Mouse (Mus musculus): ENCODE results near the gene Det1.

DNA sequence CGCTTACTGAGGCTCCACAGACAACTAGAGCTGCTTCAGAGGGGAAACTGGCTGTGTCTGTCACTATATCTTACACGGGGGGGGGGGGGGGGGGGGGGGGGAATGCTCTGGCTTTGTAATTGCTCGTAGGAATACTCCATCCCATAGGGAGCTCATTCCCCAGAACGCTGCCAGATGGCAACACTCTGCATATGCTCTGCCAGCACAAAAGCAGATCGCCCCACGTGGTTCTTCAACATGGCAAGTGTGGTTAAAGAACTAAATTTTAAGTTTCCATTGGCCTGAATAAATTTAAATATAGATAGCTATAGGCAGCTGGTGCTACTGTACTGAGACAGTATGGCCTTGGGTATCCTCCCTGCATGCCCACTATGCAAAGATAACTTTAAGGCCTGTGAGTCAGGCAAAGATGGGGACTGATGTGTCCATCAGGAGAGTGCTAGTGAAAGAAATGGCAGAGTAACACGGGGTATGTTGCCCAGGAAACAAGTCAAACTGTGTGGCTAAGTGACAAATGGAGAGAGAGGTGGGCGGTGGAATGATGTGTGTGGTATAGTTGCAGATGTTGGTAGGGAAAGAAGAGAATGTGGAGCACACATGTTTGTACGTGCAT, 49.1 kb downstream of the Det1 start:
- TF ChIP-seq GATA1 (IDR thresholded peaks at IDR 0.05; ENCODE audit: borderline replicate concordance, low read length) = no peak
- TF ChIP-seq FLI1 (IDR thresholded peaks at IDR 0.05; ENCODE audit: low read length) = no peak
